Mouse (Mus musculus): Measurements from ENCODE around the gene Ltbp1.

Ltbp1 gene

GRCm38 (mm10) chr17:75005685-75006680 lies 615 bp downstream of the Ltbp1 start:
- DNase-seq: peak; percentile 64

- no peak for DNase-seq
These were observed 5.6 kb downstream of the Ltbp1 start for GRCm38 (mm10) chr17:75010955-75011354.

- no peak for DNase-seq
These were observed 7.8 kb downstream of the Ltbp1 start for GRCm38 (mm10) chr17:75013211-75013610.

GRCm38 (mm10) chr17:75013868-75014267 lies 8.5 kb downstream of the Ltbp1 start:
- no peak for DNase-seq

GRCm38 (mm10) chr17:75014601-75015356 lies 9.4 kb downstream of the Ltbp1 start:
- peak; percentile 73 for DNase-seq

GRCm38 (mm10) chr17:75015546-75015945 lies 10.2 kb downstream of the Ltbp1 start:
- no peak for DNase-seq

- DNase-seq: no peak
These were observed 12.1 kb downstream of the Ltbp1 start for GRCm38 (mm10) chr17:75017423-75017822.

GRCm38 (mm10) chr17:75018142-75018541 lies 12.8 kb downstream of the Ltbp1 start:
- no peak for DNase-seq

- DNase-seq: no peak
These were observed 14.7 kb downstream of the Ltbp1 start for GRCm38 (mm10) chr17:75020026-75020425.

DNA sequence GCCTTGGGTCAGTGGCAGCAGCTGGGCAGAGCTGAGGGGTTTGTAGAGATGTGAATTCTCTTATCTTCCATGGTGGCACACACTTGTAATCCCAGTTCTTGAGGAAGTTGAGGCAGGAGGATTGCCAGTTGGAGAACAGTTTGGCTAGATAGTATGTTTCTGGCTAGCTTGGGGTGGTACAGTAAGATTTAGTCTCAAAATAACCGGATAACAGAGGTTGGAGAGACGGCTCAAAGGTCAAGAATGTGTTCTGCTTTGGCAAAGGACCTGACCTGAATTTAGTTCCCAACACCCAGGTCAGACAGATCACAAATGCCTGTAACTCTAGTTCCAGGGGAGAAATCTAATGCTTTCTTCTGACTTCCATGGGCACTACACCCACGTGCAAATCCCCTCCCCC lies 15.3 kb downstream of the Ltbp1 start:
- DNase-seq: no peak

- peak; percentile 16 for DNase-seq
These were observed 22.2 kb downstream of the Ltbp1 start for GRCm38 (mm10) chr17:75027358-75028131.

- no peak for DNase-seq
These were observed 28.0 kb downstream of the Ltbp1 start for GRCm38 (mm10) chr17:75033356-75033755.

- DNase-seq: no peak
These were observed 28.7 kb downstream of the Ltbp1 start for GRCm38 (mm10) chr17:75033872-75034615.

- DNase-seq: no peak
These were observed 31.5 kb downstream of the Ltbp1 start for GRCm38 (mm10) chr17:75036881-75037280.

GRCm38 (mm10) chr17:75039017-75039416 lies 33.6 kb downstream of the Ltbp1 start:
- DNase-seq: no peak

GRCm38 (mm10) chr17:75049366-75049969 lies 44.1 kb downstream of the Ltbp1 start:
- no peak for DNase-seq

DNA sequence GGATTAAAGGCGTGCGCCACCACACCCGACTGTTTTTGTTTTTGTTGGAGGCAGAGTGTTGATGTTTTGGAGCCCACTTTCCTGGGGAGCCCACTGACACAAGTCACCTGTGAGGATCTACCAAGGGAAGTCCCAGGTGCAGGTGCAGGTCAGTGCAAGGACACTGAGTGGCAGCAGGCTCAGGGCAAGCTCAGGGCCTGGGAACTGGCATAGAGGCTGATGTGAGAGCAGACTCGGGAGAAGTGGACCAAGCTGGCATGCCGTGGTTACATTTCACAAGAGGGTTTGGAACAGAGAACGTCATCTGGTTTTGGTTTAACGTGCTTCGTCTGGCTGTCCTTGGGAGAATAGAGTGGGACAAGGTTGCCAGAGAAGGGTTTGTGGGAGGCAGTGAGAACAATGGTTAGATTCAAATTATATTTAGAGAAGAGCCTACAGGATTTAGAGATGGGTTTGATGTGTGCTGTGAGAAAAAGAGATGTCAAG lies 46.1 kb downstream of the Ltbp1 start:
- DNase-seq: no peak

- no peak for DNase-seq
These were observed 49.9 kb downstream of the Ltbp1 start for GRCm38 (mm10) chr17:75055235-75055634.

GRCm38 (mm10) chr17:75055961-75056360 lies 50.6 kb downstream of the Ltbp1 start:
- no peak for DNase-seq

DNA sequence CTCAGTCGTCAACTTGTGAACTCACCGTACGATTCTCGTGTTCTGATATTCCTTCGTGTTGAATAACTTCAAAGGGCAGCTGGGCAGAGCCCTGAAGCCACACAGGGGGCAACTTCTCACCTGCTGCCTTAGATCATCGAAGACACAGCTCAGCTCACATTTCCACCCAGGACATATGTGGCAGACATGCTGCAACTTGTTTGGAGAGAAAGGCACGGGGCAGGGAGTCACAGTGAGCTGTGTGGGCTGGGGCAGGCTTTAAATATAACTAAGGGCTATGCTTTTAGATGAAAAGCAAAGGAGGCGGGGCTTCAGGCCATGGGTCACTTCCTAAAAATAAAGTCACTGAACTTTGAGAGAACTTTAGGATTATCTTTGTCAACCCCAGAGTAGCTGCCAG lies 51.3 kb downstream of the Ltbp1 start:
- DNase-seq: no peak

GRCm38 (mm10) chr17:75066340-75066739 lies 61.0 kb downstream of the Ltbp1 start:
- peak; percentile 21 for DNase-seq

DNA sequence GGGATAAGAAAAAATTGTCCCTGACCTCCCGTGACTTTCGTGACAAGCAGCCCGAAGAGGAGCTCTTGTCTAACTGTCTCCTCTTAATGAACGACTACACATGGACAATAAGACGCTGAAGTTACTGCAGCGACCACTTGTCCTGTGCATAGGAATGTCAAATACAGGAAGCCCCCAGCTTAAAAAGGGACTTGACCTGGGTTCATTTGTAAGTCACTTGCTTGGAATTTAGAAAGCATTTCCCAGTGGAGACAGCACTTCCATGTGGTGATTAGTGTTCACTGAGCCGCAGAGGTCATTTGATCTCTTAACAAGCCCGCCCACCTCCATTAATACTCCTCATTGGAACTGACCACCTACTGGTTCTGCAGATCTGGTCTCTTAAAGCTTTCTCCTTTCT lies 61.9 kb downstream of the Ltbp1 start:
- DNase-seq: peak; percentile 29
